Mouse (Mus musculus) hindbrain, embryonic 12.5 days (tissue): ENCODE results near the gene Usp30. TPM values are rescaled to one million over a fixed set of nuclear protein-coding genes. Genes with fewer than 3 reads are reported as not detected.
A peak's percentile ranks its signal among the peaks of the same experiment; 100 is the strongest.

Experiments used
- ATAC-seq: fragments of 200-750 bp; cut with Nextera tagmentation; 2 replicates; pipeline ENCODE4 v1.8.0; 2017; ENCODE audit warnings: moderate TSS enrichment; ENCODE audit not compliant: low FRiP score
- H3K27ac ChIP-seq: fragments of 300-500 bp; sonication (generic); 2 replicates; pipeline ENCODE4 v1.5.1; 2016; ENCODE audit warnings: mild to moderate bottlenecking
- H3K27me3 ChIP-seq: fragments of 300-500 bp; sonication (generic); 2 replicates; pipeline ENCODE4 v1.6.1; 2016; ENCODE audit warnings: mild to moderate bottlenecking
- H3K36me3 ChIP-seq: fragments of 300-500 bp; sonication (generic); 2 replicates; pipeline ENCODE4 v1.6.1; 2016; ENCODE audit warnings: mild to moderate bottlenecking
- H3K4me1 ChIP-seq: fragments of 300-500 bp; sonication (generic); 2 replicates; pipeline ENCODE4 v1.6.1; 2016
- H3K4me2 ChIP-seq: fragments of 300-500 bp; sonication (generic); replicated peaks from 2 replicates; pipeline ENCODE4 v1.6.1; 2016; ENCODE audit warnings: mild to moderate bottlenecking
- H3K4me3 ChIP-seq: fragments of 300-500 bp; sonication (generic); 2 replicates; pipeline ENCODE4 v1.5.1; 2016; ENCODE audit warnings: mild to moderate bottlenecking
- H3K9ac ChIP-seq: fragments of 300-500 bp; sonication (generic); 2 replicates; pipeline ENCODE4 v1.6.1; 2016; ENCODE audit warnings: mild to moderate bottlenecking, moderate library complexity
- H3K9me3 ChIP-seq: fragments of 300-500 bp; sonication (generic); replicated peaks from 2 replicates; pipeline ENCODE4 v1.6.1; 2016; ENCODE audit warnings: mild to moderate bottlenecking
- WGBS: fragments of 180-500 bp; shearing (Covaris S2); methylation state at CpG from one replicate; pipeline ENCODE4 v1.1.7; 2016; 5-methylcytosine and 5-hydroxymethylcytosine counted together
- polyA plus RNA-seq: library from polyadenylated mRNA; unstranded; fragments of >200 nt; fragmentation: Nextera tagmentation; extraction: Ambion mirVana; gene quantifications from 2 replicates; pipeline ENCODE4 v1.2.1, GENCODE M21; 2016

Usp30 gene
- polyA plus RNA-seq, 1 experiment from 2014 or later: 17.5 TPM

GRCm38 (mm10) chr5:114067982-114068381, 2.7 kb downstream of the Usp30 start:
- Histone ChIP-seq H3K4me3 (no peak overlapping the region), H3K4me1 (peaks cover 2% of the 10 kb centered on the region; the same call in 1 of the 2 replicates), H3K4me2 (no peak overlapping the region), H3K36me3 (peaks cover 6% of the 10 kb centered on the region), H3K9ac (no peak overlapping the region), H3K27ac (no peak overlapping the region), H3K27me3 (no peaks in the 10 kb centered on the region), H3K9me3 (no peaks in the 10 kb centered on the region)
- 79% methylated on average over 9 of the region's 9 CpGs for WGBS
- ATAC-seq: no peak

- 98% methylated on average over 4 of the region's 4 CpGs for WGBS
- no peak for ATAC-seq
- no peaks in the 10 kb centered on the region for H3K27me3 ChIP-seq
- H3K9ac ChIP-seq: no peak overlapping the region
- peaks cover 2% of the 10 kb centered on the region; the same call in 1 of the 2 replicates for H3K4me1 ChIP-seq
- no peak overlapping the region for H3K4me2 ChIP-seq
- no peaks in the 10 kb centered on the region for H3K36me3 ChIP-seq
- no peak overlapping the region for H3K27ac ChIP-seq
- no peak overlapping the region for H3K4me3 ChIP-seq
- H3K9me3 ChIP-seq: no peaks in the 10 kb centered on the region
Measured at GRCm38 (mm10) chr5:114070858-114071257, 5.6 kb downstream of the Usp30 start.

GRCm38 (mm10) chr5:114072262-114072661, 7.0 kb downstream of the Usp30 start:
- WGBS: 35% methylated on average over 2 of the region's 2 CpGs
- H3K27ac ChIP-seq: no peak overlapping the region
- H3K36me3 ChIP-seq: no peaks in the 10 kb centered on the region
- H3K4me2 ChIP-seq: no peak overlapping the region
- no peaks in the 10 kb centered on the region for H3K27me3 ChIP-seq
- H3K4me3 ChIP-seq: no peak overlapping the region
- no peak for ATAC-seq
- H3K9ac ChIP-seq: no peak overlapping the region
- 0 out of 2 replicates have a peak, but pooled peaks cover 2% of the 10 kb centered on the region for H3K4me1 ChIP-seq
- H3K9me3 ChIP-seq: no peaks in the 10 kb centered on the region

GRCm38 (mm10) chr5:114077009-114077408, 11.7 kb downstream of the Usp30 start:
- no peak for ATAC-seq
- Histone ChIP-seq H3K9me3 (no peaks in the 10 kb centered on the region), H3K4me1 (0 out of 2 replicates have a peak, but pooled peaks cover 2% of the 10 kb centered on the region), H3K27me3 (no peaks in the 10 kb centered on the region), H3K4me2 (no peak overlapping the region), H3K9ac (no peak overlapping the region), H3K27ac (no peak overlapping the region), H3K4me3 (no peak overlapping the region), H3K36me3 (0 out of 2 replicates have a peak, but pooled peaks cover 4% of the 10 kb centered on the region)
- WGBS: 52% methylated on average over 8 of the region's 8 CpGs

DNA sequence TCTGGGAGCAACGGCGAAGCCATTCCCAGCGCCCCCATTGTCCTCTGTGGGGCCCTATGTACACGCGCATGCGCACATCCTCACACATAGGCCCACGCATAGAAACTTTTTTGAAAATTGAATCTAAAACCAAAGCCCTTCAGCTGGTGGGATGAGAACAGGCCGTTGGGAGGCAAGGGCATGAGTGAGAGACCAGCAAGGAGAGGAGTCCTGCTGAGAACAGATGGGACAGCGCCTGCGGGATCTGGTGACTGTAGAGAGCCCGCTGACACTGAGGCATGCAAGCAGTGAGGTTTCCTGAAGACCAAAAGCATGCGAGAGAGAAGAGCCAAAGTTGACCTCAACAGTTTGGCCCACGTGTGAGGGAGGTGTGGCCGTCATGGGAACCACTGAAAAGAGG, 20.2 kb downstream of the Usp30 start:
- Histone ChIP-seq H3K4me1 (0 out of 2 replicates have a peak, but pooled peaks cover 5% of the 10 kb centered on the region), H3K27ac (no peak overlapping the region), H3K4me2 (no peak overlapping the region), H3K9ac (no peak overlapping the region), H3K4me3 (no peak overlapping the region), H3K36me3 (0 out of 2 replicates have a peak, but pooled peaks cover 2% of the 10 kb centered on the region), H3K27me3 (no peaks in the 10 kb centered on the region), H3K9me3 (no peaks in the 10 kb centered on the region)
- no peak for ATAC-seq
- 79% methylated on average over 14 of the region's 14 CpGs for WGBS

DNA sequence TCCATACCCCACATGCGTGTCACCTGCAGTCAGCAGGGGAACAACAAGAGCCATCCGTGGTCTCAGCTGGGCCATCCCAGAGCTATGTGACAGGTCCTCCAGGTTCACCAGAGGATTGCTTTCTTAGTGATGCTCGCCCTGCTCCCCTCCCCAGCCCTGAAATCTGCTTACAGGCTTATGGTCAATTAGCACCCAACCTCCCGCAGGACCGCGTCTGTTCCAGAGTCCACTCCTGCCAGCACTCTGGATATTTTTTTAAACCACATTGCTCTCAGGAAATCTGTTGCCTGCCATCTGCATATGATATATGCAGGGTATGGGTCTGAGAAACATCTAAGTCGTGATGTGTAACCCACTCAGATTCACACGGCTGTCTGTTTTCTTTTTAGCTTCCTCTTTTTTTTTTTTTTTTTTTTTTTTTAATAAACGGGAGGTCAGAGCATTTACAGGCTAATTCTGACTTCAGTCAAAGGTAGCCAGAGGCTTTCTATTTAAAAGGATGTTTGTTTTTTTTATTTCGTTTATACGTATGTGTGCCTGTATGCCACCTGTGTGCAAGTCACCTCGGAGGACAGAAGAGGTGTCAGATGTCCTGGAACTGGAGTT, 22.7 kb downstream of the Usp30 start:
- 71% methylated on average over 12 of the region's 12 CpGs for WGBS
- H3K9ac ChIP-seq: no peak overlapping the region
- no peak overlapping the region for H3K4me3 ChIP-seq
- no peaks in the 10 kb centered on the region for H3K36me3 ChIP-seq
- H3K27ac ChIP-seq: no peak overlapping the region
- H3K4me1 ChIP-seq: peaks cover 14% of the 10 kb centered on the region; the same call in 1 of the 2 replicates
- H3K27me3 ChIP-seq: no peaks in the 10 kb centered on the region
- no peaks in the 10 kb centered on the region for H3K9me3 ChIP-seq
- ATAC-seq: no peak
- H3K4me2 ChIP-seq: no peak overlapping the region

- no peaks in the 10 kb centered on the region for H3K9me3 ChIP-seq
- H3K4me2 ChIP-seq: peak overlapping the region; percentile 55
- H3K36me3 ChIP-seq: no peaks in the 10 kb centered on the region
- peaks cover 14% of the 10 kb centered on the region; the same call in 1 of the 2 replicates for H3K4me1 ChIP-seq
- ATAC-seq: peak; percentile 41; the same call in 1 of the 2 replicates
- H3K27ac ChIP-seq: peak overlapping the region; percentile 95
- H3K9ac ChIP-seq: peak overlapping the region; percentile 85
- peak overlapping the region; percentile 61 for H3K4me3 ChIP-seq
- 11% methylated on average over 7 of the region's 7 CpGs for WGBS
- no peaks in the 10 kb centered on the region; the same call in 1 of the 2 replicates for H3K27me3 ChIP-seq
Measured at GRCm38 (mm10) chr5:114090421-114091013, 25.3 kb downstream of the Usp30 start.

GRCm38 (mm10) chr5:114091057-114091807, 26.0 kb downstream of the Usp30 start, which contains the start of gene Svop:
TSS of gene Svop (minus strand) at chr5:114091570.
- Histone ChIP-seq H3K27ac (peak within 1 kb of the TSS; percentile 95), H3K9ac (peak within 1 kb of the TSS; percentile 85), H3K27me3 (no peaks in the 10 kb centered on the region; the same call in 1 of the 2 replicates), H3K36me3 (no peaks in the 10 kb centered on the region), H3K9me3 (no peaks in the 10 kb centered on the region), H3K4me2 (peak within 1 kb of the TSS; percentile 55), H3K4me1 (peaks cover 14% of the 10 kb centered on the region; the same call in 1 of the 2 replicates), H3K4me3 (peak within 1 kb of the TSS; percentile 61)
- 2% methylated on average over 39 of the region's 40 CpGs for WGBS
- peak; percentile 85 for ATAC-seq

DNA sequence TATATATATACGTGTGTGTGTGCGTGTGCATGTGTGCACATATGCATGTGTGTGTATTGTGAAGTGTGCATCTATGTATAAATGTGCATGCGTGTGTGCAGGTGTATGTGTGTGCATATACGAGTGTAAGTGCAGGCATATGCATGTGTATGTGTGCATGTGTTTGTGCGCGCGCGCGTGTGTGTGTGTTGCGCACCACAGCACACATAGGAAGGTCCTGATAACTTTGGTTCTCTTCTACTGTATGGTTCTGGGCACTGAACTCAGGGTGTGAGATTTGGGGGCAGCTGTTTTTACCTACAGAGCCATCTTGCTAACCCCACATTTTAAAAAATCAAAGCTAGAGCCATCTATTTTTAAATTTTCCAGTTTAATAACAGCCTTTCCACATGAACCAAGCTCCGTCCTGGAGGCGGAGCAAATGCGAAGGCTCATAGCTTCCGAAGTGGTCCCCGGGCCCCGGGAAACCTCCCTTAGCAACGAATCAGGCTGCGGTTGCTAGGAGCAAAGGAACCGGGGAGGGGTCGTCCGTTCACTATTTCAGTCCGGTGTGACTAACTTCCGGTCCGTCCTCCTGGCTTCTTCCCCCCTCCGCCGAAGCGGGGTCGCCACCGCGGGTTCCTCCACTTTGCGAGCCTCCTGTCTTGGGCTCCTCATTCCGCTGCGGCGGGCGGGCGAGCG, 34.6 kb downstream of the Usp30 start:
- WGBS: 8% methylated on average over 34 of the region's 37 CpGs
- peaks cover 19% of the 10 kb centered on the region for H3K36me3 ChIP-seq
- peak overlapping the region; percentile 98 for H3K4me3 ChIP-seq
- peaks cover 14% of the 10 kb centered on the region for H3K4me1 ChIP-seq
- peak overlapping the region; percentile 100 for H3K4me2 ChIP-seq
- H3K27me3 ChIP-seq: no peaks in the 10 kb centered on the region
- H3K9me3 ChIP-seq: no peaks in the 10 kb centered on the region
- H3K9ac ChIP-seq: peak overlapping the region; percentile 97
- H3K27ac ChIP-seq: peak overlapping the region; percentile 85
- peak; percentile 90 for ATAC-seq

GRCm38 (mm10) chr5:114100390-114101099, 35.3 kb downstream of the Usp30 start:
- H3K9ac ChIP-seq: peak overlapping the region; percentile 97
- peak; percentile 53; the same call in 1 of the 2 replicates for ATAC-seq
- H3K4me3 ChIP-seq: peak overlapping the region; percentile 98
- no peaks in the 10 kb centered on the region for H3K9me3 ChIP-seq
- H3K36me3 ChIP-seq: peaks cover 26% of the 10 kb centered on the region
- no peaks in the 10 kb centered on the region for H3K27me3 ChIP-seq
- peak overlapping the region; percentile 85 for H3K27ac ChIP-seq
- peaks cover 14% of the 10 kb centered on the region for H3K4me1 ChIP-seq
- WGBS: 4% methylated on average over 27 of the region's 64 CpGs
- H3K4me2 ChIP-seq: peak overlapping the region; percentile 100

GRCm38 (mm10) chr5:114101873-114102272, 36.6 kb downstream of the Usp30 start:
- Histone ChIP-seq H3K27me3 (no peaks in the 10 kb centered on the region), H3K4me2 (no peak overlapping the region), H3K9ac (no peak overlapping the region), H3K9me3 (no peaks in the 10 kb centered on the region), H3K4me1 (peaks cover 14% of the 10 kb centered on the region), H3K36me3 (peaks cover 39% of the 10 kb centered on the region), H3K27ac (no peak overlapping the region), H3K4me3 (no peak overlapping the region)
- no peak for ATAC-seq
- 93% methylated on average over 4 of the region's 4 CpGs for WGBS
